Mouse (Mus musculus): ENCODE measurements at regions not wholly inside any gene's neighbourhood (a gene's known extent, or its start where the extent isn't known, plus 50 kb on each side); places are given as distances from the start of the nearest gene placed in this dataset.
A peak's percentile ranks its signal among the peaks of the same experiment; 100 is the strongest.

- ATAC-seq (ENCODE audit: low read depth): no peak
- Histone ChIP-seq H3K27me3 (ENCODE audit: control insufficient read depth, insufficient read depth, low read depth, low read length) (no peaks in the 10 kb centered on the region; the same call in 1 of the 2 replicates), H3K4me3 (ENCODE audit: low read depth, low read length) (no peak overlapping the region), H3K27ac (ENCODE audit: low read length) (no peak overlapping the region), H3K9me3 (replicated peaks; ENCODE audit: control insufficient read depth, low read length) (no peaks in the 10 kb centered on the region), H3K36me3 (ENCODE audit: control insufficient read depth, insufficient read depth) (no peaks in the 10 kb centered on the region), H3K4me1 (ENCODE audit: control insufficient read depth, low read depth, low read length) (no peaks in the 10 kb centered on the region), H3K9ac (ENCODE audit: low read depth, low read length) (no peak overlapping the region), H3K4me2 (ENCODE audit: low read depth, low read length) (no peak overlapping the region)
- 79% methylated on average over 1 of the region's 1 CpGs for whole genome bisulfite sequencing (ENCODE audit: insufficient replicate concordance)
Observed at GRCm38 (mm10) chr6:31228061-31228460, 170.5 kb upstream of the Mkln1 start.

GRCm38 (mm10) chr6:31231821-31232220 lies 166.7 kb upstream of the Mkln1 start:
- Histone ChIP-seq H3K36me3 (ENCODE audit: control insufficient read depth, insufficient read depth) (no peaks in the 10 kb centered on the region), H3K4me1 (ENCODE audit: control insufficient read depth, low read depth, low read length) (no peaks in the 10 kb centered on the region), H3K4me3 (ENCODE audit: low read depth, low read length) (no peak overlapping the region), H3K9ac (ENCODE audit: low read depth, low read length) (no peak overlapping the region), H3K4me2 (ENCODE audit: low read depth, low read length) (no peak overlapping the region), H3K27ac (ENCODE audit: low read length) (no peak overlapping the region), H3K9me3 (replicated peaks; ENCODE audit: control insufficient read depth, low read length) (no peaks in the 10 kb centered on the region), H3K27me3 (ENCODE audit: control insufficient read depth, insufficient read depth, low read depth, low read length) (no peaks in the 10 kb centered on the region)
- WGBS (ENCODE audit: insufficient replicate concordance): 67% methylated on average over 4 of the region's 4 CpGs
- ATAC-seq (ENCODE audit: low read depth): no peak

- Histone ChIP-seq H3K9me3 (replicated peaks; ENCODE audit: control insufficient read depth, low read length) (no peaks in the 10 kb centered on the region), H3K27ac (ENCODE audit: low read length) (no peak overlapping the region), H3K4me2 (ENCODE audit: low read depth, low read length) (no peak overlapping the region), H3K27me3 (ENCODE audit: control insufficient read depth, insufficient read depth, low read depth, low read length) (no peaks in the 10 kb centered on the region), H3K4me3 (ENCODE audit: low read depth, low read length) (no peak overlapping the region), H3K36me3 (ENCODE audit: control insufficient read depth, insufficient read depth) (no peaks in the 10 kb centered on the region), H3K9ac (ENCODE audit: low read depth, low read length) (no peak overlapping the region), H3K4me1 (ENCODE audit: control insufficient read depth, low read depth, low read length) (no peaks in the 10 kb centered on the region)
- 49% methylated on average over 18 of the region's 18 CpGs for WGBS (ENCODE audit: insufficient replicate concordance)
- no peak for ATAC-seq (ENCODE audit: low read depth)
Observed at GRCm38 (mm10) chr6:31233252-31233993, 165.1 kb upstream of the Mkln1 start.

- Histone ChIP-seq H3K4me1 (ENCODE audit: control insufficient read depth, low read depth, low read length) (no peaks in the 10 kb centered on the region), H3K4me3 (ENCODE audit: low read depth, low read length) (no peak overlapping the region), H3K27ac (ENCODE audit: low read length) (no peak overlapping the region), H3K9me3 (replicated peaks; ENCODE audit: control insufficient read depth, low read length) (no peaks in the 10 kb centered on the region), H3K27me3 (ENCODE audit: control insufficient read depth, insufficient read depth, low read depth, low read length) (no peaks in the 10 kb centered on the region), H3K4me2 (ENCODE audit: low read depth, low read length) (no peak overlapping the region), H3K36me3 (ENCODE audit: control insufficient read depth, insufficient read depth) (no peaks in the 10 kb centered on the region), H3K9ac (ENCODE audit: low read depth, low read length) (no peak overlapping the region)
- WGBS (ENCODE audit: insufficient replicate concordance): 8% methylated on average over 9 of the region's 9 CpGs
- ATAC-seq (ENCODE audit: low read depth): no peak
Observed at GRCm38 (mm10) chr6:31240051-31240450, 158.5 kb upstream of the Mkln1 start.

DNA sequence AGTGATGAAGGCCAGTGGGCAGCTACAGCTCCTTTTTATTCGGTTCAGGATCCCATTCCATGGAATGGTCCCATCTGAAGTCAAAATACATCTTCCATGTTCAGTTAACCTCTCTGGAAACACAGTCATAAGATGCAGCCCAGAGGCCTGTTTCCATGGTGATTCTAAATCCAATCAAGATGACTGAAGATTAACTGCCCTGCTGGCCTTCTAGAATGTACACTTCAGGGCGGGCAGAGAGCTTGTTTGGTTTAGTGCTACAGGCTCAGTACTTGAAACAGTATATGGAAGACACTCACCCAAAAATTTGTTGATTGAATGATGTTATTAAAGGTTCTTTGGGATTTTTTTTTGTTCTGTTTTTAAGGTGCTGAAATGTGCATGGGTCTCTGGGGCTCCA lies 148.0 kb upstream of the Mkln1 start:
- H3K4me3 ChIP-seq (ENCODE audit: low read depth, low read length): no peak overlapping the region
- H3K27ac ChIP-seq (ENCODE audit: low read length): no peak overlapping the region
- no peak for ATAC-seq (ENCODE audit: low read depth)
- no peaks in the 10 kb centered on the region for H3K27me3 ChIP-seq (ENCODE audit: control insufficient read depth, insufficient read depth, low read depth, low read length)
- H3K9ac ChIP-seq (ENCODE audit: low read depth, low read length): no peak overlapping the region
- H3K4me2 ChIP-seq (ENCODE audit: low read depth, low read length): no peak overlapping the region
- H3K9me3 ChIP-seq (replicated peaks; ENCODE audit: control insufficient read depth, low read length): no peaks in the 10 kb centered on the region
- H3K36me3 ChIP-seq (ENCODE audit: control insufficient read depth, insufficient read depth): no peaks in the 10 kb centered on the region
- WGBS (ENCODE audit: insufficient replicate concordance): 35% methylated on average over 2 of the region's 2 CpGs
- no peaks in the 10 kb centered on the region for H3K4me1 ChIP-seq (ENCODE audit: control insufficient read depth, low read depth, low read length)

DNA sequence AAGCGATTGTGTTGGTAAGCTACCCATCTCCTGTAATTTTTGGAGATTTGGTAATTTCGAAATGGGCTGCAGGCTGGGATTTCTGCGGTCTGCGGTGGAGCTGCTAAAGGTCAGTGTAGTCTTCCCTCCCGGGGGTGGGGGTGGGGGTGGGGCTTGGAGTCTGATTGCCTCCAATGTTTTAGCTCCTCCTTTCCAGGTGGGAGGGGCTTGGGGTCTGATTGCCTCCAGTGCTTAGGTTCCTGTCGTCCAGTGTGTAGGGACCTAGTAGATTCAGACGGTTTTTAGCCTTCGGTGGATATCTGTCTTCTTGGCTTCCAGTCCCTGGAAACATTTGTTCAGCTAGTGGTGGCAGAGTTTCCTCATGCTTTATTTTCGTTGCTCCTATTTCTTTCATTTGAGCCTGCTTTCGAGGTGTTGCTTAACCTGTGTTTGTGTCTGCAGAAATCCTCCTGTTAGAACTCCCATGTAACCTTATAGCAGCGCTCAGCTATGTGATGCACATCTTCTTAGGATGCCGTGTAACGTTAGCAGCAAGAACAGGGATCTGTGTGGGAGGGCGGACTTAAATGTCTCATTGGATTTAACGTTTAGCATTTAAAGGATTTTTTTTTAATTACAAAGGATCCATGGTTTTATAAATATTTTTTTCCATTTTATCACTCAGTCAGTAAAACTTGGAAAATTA lies 145.1 kb upstream of the Mkln1 start:
- H3K27ac ChIP-seq (ENCODE audit: low read length): no peak overlapping the region
- peak overlapping the region; percentile 37 for H3K4me3 ChIP-seq (ENCODE audit: low read depth, low read length)
- WGBS (ENCODE audit: insufficient replicate concordance): 21% methylated on average over 15 of the region's 15 CpGs
- H3K9ac ChIP-seq (ENCODE audit: low read depth, low read length): no peak overlapping the region
- no peaks in the 10 kb centered on the region for H3K36me3 ChIP-seq (ENCODE audit: control insufficient read depth, insufficient read depth)
- peak; percentile 68 for ATAC-seq (ENCODE audit: low read depth)
- no peaks in the 10 kb centered on the region for H3K27me3 ChIP-seq (ENCODE audit: control insufficient read depth, insufficient read depth, low read depth, low read length)
- no peaks in the 10 kb centered on the region for H3K9me3 ChIP-seq (replicated peaks; ENCODE audit: control insufficient read depth, low read length)
- H3K4me1 ChIP-seq (ENCODE audit: control insufficient read depth, low read depth, low read length): no peaks in the 10 kb centered on the region
- H3K4me2 ChIP-seq (ENCODE audit: low read depth, low read length): peak overlapping the region; percentile 43

DNA sequence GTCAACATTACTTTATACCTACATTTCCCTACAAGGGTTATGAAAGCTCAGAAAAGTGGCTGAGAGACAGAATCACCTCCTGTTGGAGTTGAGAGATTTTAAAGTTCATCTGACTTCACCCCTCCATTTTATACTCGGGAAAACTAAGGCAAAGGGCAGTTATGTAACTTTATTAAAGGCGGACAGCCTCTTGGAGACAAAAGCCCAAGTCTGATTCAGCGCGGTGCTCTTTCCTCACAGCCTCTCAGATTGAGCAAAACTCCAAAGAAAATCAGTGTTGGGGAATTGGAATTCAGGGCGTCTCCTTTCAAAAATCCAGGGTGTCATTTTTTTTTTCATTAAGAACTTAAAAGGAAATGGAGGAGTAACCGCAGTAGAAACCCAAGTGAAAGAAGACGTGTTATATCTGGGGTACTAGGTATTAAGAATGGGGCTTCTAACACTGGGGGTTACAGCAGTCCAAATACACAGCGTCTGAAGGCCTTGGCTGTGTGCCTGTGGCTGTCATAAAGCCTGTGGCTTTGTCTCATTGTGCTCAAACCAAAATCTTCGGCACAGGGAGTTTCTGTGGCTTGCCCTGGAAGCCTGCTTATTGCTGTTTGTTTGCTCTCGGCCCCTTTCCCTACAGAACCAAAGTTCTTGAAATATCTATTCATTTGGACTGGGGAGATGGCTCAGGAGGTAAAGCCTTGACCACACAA lies 137.7 kb upstream of the Mkln1 start:
- H3K9ac ChIP-seq (ENCODE audit: low read depth, low read length): no peak overlapping the region
- no peak overlapping the region for H3K27ac ChIP-seq (ENCODE audit: low read length)
- no peak overlapping the region for H3K4me3 ChIP-seq (ENCODE audit: low read depth, low read length)
- no peaks in the 10 kb centered on the region for H3K4me1 ChIP-seq (ENCODE audit: control insufficient read depth, low read depth, low read length)
- WGBS (ENCODE audit: insufficient replicate concordance): 57% methylated on average over 10 of the region's 10 CpGs
- no peaks in the 10 kb centered on the region for H3K36me3 ChIP-seq (ENCODE audit: control insufficient read depth, insufficient read depth)
- H3K27me3 ChIP-seq (ENCODE audit: control insufficient read depth, insufficient read depth, low read depth, low read length): no peaks in the 10 kb centered on the region
- no peaks in the 10 kb centered on the region for H3K9me3 ChIP-seq (replicated peaks; ENCODE audit: control insufficient read depth, low read length)
- H3K4me2 ChIP-seq (ENCODE audit: low read depth, low read length): no peak overlapping the region
- no peak for ATAC-seq (ENCODE audit: low read depth)

DNA sequence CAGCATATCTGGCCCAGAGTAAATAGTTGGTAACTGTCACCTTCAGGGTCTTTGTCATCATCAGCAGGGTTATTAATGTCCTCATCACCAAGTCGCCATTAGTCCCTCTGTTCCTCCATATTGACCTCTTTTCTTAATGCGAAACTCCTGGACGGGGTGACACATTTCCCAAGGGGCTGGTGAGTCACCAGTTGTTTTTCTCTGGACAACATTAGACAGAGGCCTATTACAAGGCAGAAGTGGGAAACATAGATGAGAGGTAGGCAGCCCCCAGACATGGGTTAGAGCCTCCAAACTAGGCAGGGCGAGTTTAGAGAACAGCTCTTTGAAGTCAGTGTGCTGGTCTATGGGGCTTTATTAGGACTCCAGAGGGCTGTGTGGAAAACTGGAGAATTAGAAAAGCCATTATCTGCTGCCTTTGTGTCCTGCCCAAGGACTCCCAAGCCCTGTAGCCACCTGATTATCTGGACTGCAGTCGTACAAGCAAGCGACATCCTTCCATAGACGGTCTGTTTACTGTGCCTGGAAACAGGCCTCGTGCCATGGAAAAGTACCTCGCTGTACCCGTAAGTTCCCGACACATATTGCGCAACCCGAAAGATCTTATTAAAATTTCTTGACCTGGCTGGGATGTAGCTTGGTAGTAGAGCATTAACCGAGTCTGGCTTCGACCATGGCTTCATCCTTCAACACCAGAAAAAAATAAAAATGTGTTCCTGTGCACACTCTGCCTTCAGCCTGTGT lies 136.6 kb upstream of the Mkln1 start:
- Histone ChIP-seq H3K4me1 (ENCODE audit: control insufficient read depth, low read depth, low read length) (no peaks in the 10 kb centered on the region), H3K9ac (ENCODE audit: low read depth, low read length) (no peak overlapping the region), H3K4me2 (ENCODE audit: low read depth, low read length) (no peak overlapping the region), H3K9me3 (replicated peaks; ENCODE audit: control insufficient read depth, low read length) (no peaks in the 10 kb centered on the region), H3K36me3 (ENCODE audit: control insufficient read depth, insufficient read depth) (no peaks in the 10 kb centered on the region), H3K27me3 (ENCODE audit: control insufficient read depth, insufficient read depth, low read depth, low read length) (no peaks in the 10 kb centered on the region), H3K4me3 (ENCODE audit: low read depth, low read length) (no peak overlapping the region), H3K27ac (ENCODE audit: low read length) (no peak overlapping the region)
- no peak for ATAC-seq (ENCODE audit: low read depth)
- 74% methylated on average over 15 of the region's 15 CpGs for WGBS (ENCODE audit: insufficient replicate concordance)

All from liver, embryonic 16.5 days (tissue).